Comparison of ENCODE assay signal across 15 mouse cellular contexts in genomic region chr15:8868021-8868420, GRCm38 (mm10).
"Had no signal": no experiment of that assay in that cellular context is flagged by ENCODE, and none has a peak within 500 bp of the region (broad histone marks: within the 10 kb centered on the region; RNA-seq: fewer than 3 reads in every experiment).

No protein-coding gene starts in this region.

- H3K9ac ChIP-seq: liver, embryonic 12.5 days; liver, embryonic 14.5 days; lung, embryonic 14.5 days; neural tube, embryonic 13.5 days; neural tube, embryonic 15.5 days had no signal

- ATAC-seq: liver, embryonic 12.5 days had no signal

- H3K4me3 ChIP-seq: liver, embryonic 12.5 days; myocyte; neural tube, embryonic 13.5 days; neural tube, embryonic 15.5 days had no signal

- DNase-seq: lung, adult 18-20 months; lung, embryonic 14.5 days; lung, postnatal 10 days; lung, postnatal 4 days; right cerebral cortex, adult 18-20 months; right cerebral cortex, postnatal 25 days; spleen, adult 18-20 months; thymus, adult 18-20 months; thymus, postnatal 14 days; thymus, postnatal 36 days had no signal

- H3K27ac ChIP-seq: liver, embryonic 12.5 days; liver, embryonic 14.5 days; neural tube, embryonic 13.5 days; neural tube, embryonic 15.5 days had no signal

- H3K36me3 ChIP-seq: liver, embryonic 12.5 days; neural tube, embryonic 13.5 days; neural tube, embryonic 15.5 days had no signal

- H3K4me1 ChIP-seq: liver, embryonic 12.5 days; neural tube, embryonic 15.5 days had no signal

- H3K9me3 ChIP-seq: liver, embryonic 12.5 days; neural tube, embryonic 15.5 days had no signal

- H3K4me2 ChIP-seq: liver, embryonic 12.5 days; lung, embryonic 14.5 days; neural tube, embryonic 13.5 days; neural tube, embryonic 15.5 days had no signal

- H3K27me3 ChIP-seq: liver, embryonic 12.5 days; neural tube, embryonic 13.5 days; neural tube, embryonic 15.5 days had no signal
